Mouse (Mus musculus) layer of hippocampus, adult 11-12 months (tissue): Measurements from ENCODE around the gene Loxl3.

Source experiments
- DNase-seq: peaks from one replicate; pipeline ENCODE4 v3.0.0; 2022; ENCODE audit warnings: low spot score

Gene Loxl3

GRCm38 (mm10) chr6:83053136-83053960 lies 19.4 kb downstream of the Loxl3 start:
- peak; percentile 48 for DNase-seq

- DNase-seq = peak; percentile 98
Observed at GRCm38 (mm10) chr6:83054074-83054851, 20.3 kb downstream of the Loxl3 start, which contains the start of gene Aup1. Aup1 (plus strand) TSS chr6:83054521.

GRCm38 (mm10) chr6:83054871-83055431 lies 21.0 kb downstream of the Loxl3 start, which contains the start of gene Htra2:
Htra2 (minus strand) TSS chr6:83055273.
- DNase-seq = no peak

- no peak for DNase-seq
Observed at GRCm38 (mm10) chr6:83057790-83058189, 23.8 kb downstream of the Loxl3 start, which contains the start of gene Dqx1. Dqx1 (plus strand) TSS chr6:83057844.

GRCm38 (mm10) chr6:83058725-83059124 lies 24.8 kb downstream of the Loxl3 start:
- DNase-seq = no peak

GRCm38 (mm10) chr6:83065995-83066394 lies 32.0 kb downstream of the Loxl3 start:
- DNase-seq = no peak

GRCm38 (mm10) chr6:83066441-83066840 lies 32.5 kb downstream of the Loxl3 start:
- no peak for DNase-seq

- DNase-seq = no peak
Observed at GRCm38 (mm10) chr6:83068221-83068620, 34.2 kb downstream of the Loxl3 start.

- DNase-seq = no peak
Observed at GRCm38 (mm10) chr6:83068706-83069487, 34.9 kb downstream of the Loxl3 start.

- no peak for DNase-seq
Observed at GRCm38 (mm10) chr6:83069488-83070246, 35.7 kb downstream of the Loxl3 start.

GRCm38 (mm10) chr6:83070247-83070310 lies 36.1 kb downstream of the Loxl3 start, which contains the start of gene Tlx2:
Tlx2 (minus strand) TSS chr6:83070293.
- no peak for DNase-seq

GRCm38 (mm10) chr6:83070311-83071219 lies 36.6 kb downstream of the Loxl3 start:
- no peak for DNase-seq

GRCm38 (mm10) chr6:83071220-83071619 lies 37.2 kb downstream of the Loxl3 start:
- DNase-seq = no peak

- no peak for DNase-seq
Observed at GRCm38 (mm10) chr6:83074979-83075378, 41.0 kb downstream of the Loxl3 start.

- DNase-seq = peak; percentile 43
Observed at GRCm38 (mm10) chr6:83077630-83078323, 43.8 kb downstream of the Loxl3 start, which contains the start of gene Pcgf1. Pcgf1 (plus strand) TSS chr6:83077869.

GRCm38 (mm10) chr6:83078324-83078858 lies 44.4 kb downstream of the Loxl3 start:
- DNase-seq = peak; percentile 99

GRCm38 (mm10) chr6:83080210-83080609 lies 46.2 kb downstream of the Loxl3 start:
- no peak for DNase-seq

- no peak for DNase-seq
Observed at GRCm38 (mm10) chr6:83083497-83083896, 49.5 kb downstream of the Loxl3 start.

GRCm38 (mm10) chr6:83084477-83084876 lies 50.5 kb downstream of the Loxl3 start:
- no peak for DNase-seq
